Mouse (Mus musculus): ENCODE data around the gene Kcnq1.

DNA sequence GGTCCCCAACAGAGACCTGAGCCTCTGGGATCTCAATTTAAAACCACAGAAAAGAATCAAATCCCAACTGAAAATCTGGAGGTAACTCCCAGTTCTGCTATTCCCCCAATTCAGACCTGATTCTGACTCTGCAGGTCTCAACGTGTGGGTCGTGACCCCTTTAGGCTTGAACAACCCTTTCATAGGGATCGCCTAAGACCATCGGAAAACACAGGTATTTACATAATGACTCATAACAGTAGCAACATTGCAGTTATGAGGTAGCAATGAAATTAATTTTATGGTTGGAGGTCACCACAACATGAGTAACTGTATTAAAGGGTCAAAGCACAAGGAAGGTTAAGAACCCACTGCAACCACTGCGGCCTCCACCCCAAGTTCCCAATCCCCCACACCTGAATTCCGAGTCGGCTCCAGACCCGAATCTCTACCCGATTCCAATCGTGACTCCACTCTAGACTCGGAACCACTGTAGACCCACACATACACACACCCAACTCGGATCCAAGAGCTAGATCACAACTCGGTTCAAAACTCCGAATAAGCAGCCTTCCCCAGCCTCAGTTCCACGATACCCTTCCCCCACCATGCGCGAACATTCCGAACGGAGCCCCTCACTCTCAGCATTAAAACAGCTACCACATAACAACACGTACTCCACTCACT is 188.7 kb downstream of the Kcnq1 start:
- no peak for TF ChIP-seq ZNF384 (IDR thresholded peaks at IDR 0.05; ENCODE audit: low read depth, low read length)
- no peak; the same call in 1 of the 2 replicates for TF ChIP-seq CHD2 (IDR thresholded peaks at IDR 0.05; ENCODE audit: low read depth, low read length)
- no peak for TF ChIP-seq ZC3H11A (IDR thresholded peaks at IDR 0.05; ENCODE audit: borderline replicate concordance, low read depth, low read length)

All from ES-E14 (cell line).